Mouse (Mus musculus) thymus, postnatal 0 days (tissue): Measurements from ENCODE around the gene M1ap. TPM values are rescaled to one million over a fixed set of nuclear protein-coding genes. Genes with fewer than 3 reads are reported as not detected.

ENCODE experiments used
- DNase-seq: peaks from one replicate; pipeline ENCODE4 v3.0.0-alpha.2; 2015; ENCODE audit warnings: low spot score
- polyA plus RNA-seq: library from polyadenylated mRNA; unstranded; fragments of >200 nt; fragmentation: Nextera tagmentation; extraction: Ambion mirVana; gene quantifications from 2 replicates; pipeline ENCODE4 v1.2.1, GENCODE M21; 2015

The M1ap gene
- polyA plus RNA-seq, 1 experiment from 2014 or later, result 1.5 TPM

- no peak for DNase-seq
These were observed 59.4 kb downstream of the M1ap start for GRCm38 (mm10) chr6:83006114-83006513.

GRCm38 (mm10) chr6:83008659-83009058 is 62.0 kb downstream of the M1ap start:
- DNase-seq, result no peak

GRCm38 (mm10) chr6:83010010-83010409 is 63.3 kb downstream of the M1ap start:
- DNase-seq, result no peak

GRCm38 (mm10) chr6:83011255-83011654 is 64.6 kb downstream of the M1ap start:
- no peak for DNase-seq

GRCm38 (mm10) chr6:83011756-83012155 is 65.1 kb downstream of the M1ap start:
- DNase-seq, result no peak

GRCm38 (mm10) chr6:83013444-83013843 is 66.7 kb downstream of the M1ap start:
- peak; percentile 44 for DNase-seq

GRCm38 (mm10) chr6:83014482-83015466 is 68.1 kb downstream of the M1ap start:
- DNase-seq, result no peak

GRCm38 (mm10) chr6:83015749-83016148 is 69.0 kb downstream of the M1ap start:
- DNase-seq, result no peak

GRCm38 (mm10) chr6:83017190-83017589 is 70.5 kb downstream of the M1ap start:
- DNase-seq, result no peak

- no peak for DNase-seq
These were observed 72.3 kb downstream of the M1ap start for GRCm38 (mm10) chr6:83019044-83019443.

- DNase-seq, result no peak
These were observed 73.4 kb downstream of the M1ap start for GRCm38 (mm10) chr6:83020121-83020520.

GRCm38 (mm10) chr6:83020836-83021593 is 74.3 kb downstream of the M1ap start:
- DNase-seq, result no peak

- no peak for DNase-seq
These were observed 76.3 kb downstream of the M1ap start for GRCm38 (mm10) chr6:83023008-83023407.

- DNase-seq, result no peak
These were observed 77.1 kb downstream of the M1ap start for GRCm38 (mm10) chr6:83023786-83024185.

GRCm38 (mm10) chr6:83024421-83024820 is 77.7 kb downstream of the M1ap start:
- DNase-seq, result no peak

- DNase-seq, result no peak
These were observed 78.5 kb downstream of the M1ap start for GRCm38 (mm10) chr6:83025221-83025620.

- DNase-seq, result no peak
These were observed 80.6 kb downstream of the M1ap start for GRCm38 (mm10) chr6:83027293-83027692.

- DNase-seq, result no peak
These were observed 81.0 kb downstream of the M1ap start for GRCm38 (mm10) chr6:83027706-83028105.

GRCm38 (mm10) chr6:83029777-83030176 is 83.1 kb downstream of the M1ap start:
- no peak for DNase-seq

GRCm38 (mm10) chr6:83031111-83031510 is 84.4 kb downstream of the M1ap start:
- DNase-seq, result no peak

- no peak for DNase-seq
These were observed 85.4 kb downstream of the M1ap start for GRCm38 (mm10) chr6:83031921-83032590.

- peak; percentile 49 for DNase-seq
These were observed 86.1 kb downstream of the M1ap start for GRCm38 (mm10) chr6:83032769-83033191.
